Mouse (Mus musculus) liver, embryonic 16.5 days (tissue): Measurements from ENCODE around the gene Uimc1. TPM values are rescaled to one million over a fixed set of nuclear protein-coding genes. Genes with fewer than 3 reads are reported as not detected.

Experiments
- ATAC-seq: fragments of 200-750 bp; cut with Nextera tagmentation; 2 replicates; pipeline ENCODE4 v1.8.0; 2017; ENCODE audit warnings: low read depth, mild to moderate bottlenecking, moderate number of reproducible peaks, moderate library complexity
- H3K27ac ChIP-seq: fragments of 300-500 bp; sonication (generic); 2 replicates; pipeline ENCODE4 v1.5.1; 2014; ENCODE audit warnings: mild to moderate bottlenecking, low read length
- H3K27me3 ChIP-seq: fragments of 300-500 bp; sonication (generic); 2 replicates; pipeline ENCODE4 v1.6.1; 2014; ENCODE audit warnings: low read depth, low read length, mixed read lengths; ENCODE audit not compliant: control insufficient read depth, insufficient read depth
- H3K36me3 ChIP-seq: fragments of 300-500 bp; sonication (generic); 2 replicates; pipeline ENCODE4 v1.6.1; 2014; ENCODE audit warnings: mild to moderate bottlenecking; ENCODE audit not compliant: control insufficient read depth, insufficient read depth
- H3K4me1 ChIP-seq: fragments of 300-500 bp; sonication (generic); 2 replicates; pipeline ENCODE4 v1.6.1; 2014; ENCODE audit warnings: low read depth, low read length, mixed read lengths; ENCODE audit not compliant: control insufficient read depth
- H3K4me2 ChIP-seq: fragments of 300-500 bp; sonication (generic); 2 replicates; pipeline ENCODE4 v1.6.1; 2014; ENCODE audit warnings: low read depth, low read length, mixed read lengths
- H3K4me3 ChIP-seq: fragments of 300-500 bp; sonication (generic); 2 replicates; pipeline ENCODE4 v1.5.1; 2014; ENCODE audit warnings: low read depth, mild to moderate bottlenecking, low read length
- H3K9ac ChIP-seq: fragments of 300-500 bp; sonication (generic); 2 replicates; pipeline ENCODE4 v1.6.1; 2014; ENCODE audit warnings: low read depth, low read length
- H3K9me3 ChIP-seq: fragments of 300-500 bp; sonication (generic); replicated peaks from 2 replicates; pipeline ENCODE4 v1.6.1; 2016; ENCODE audit warnings: low read length; ENCODE audit not compliant: control insufficient read depth
- WGBS: fragments of 180-500 bp; shearing (Covaris S2); extraction: QIAGEN DNeasy Blood & Tissue Kit; methylation state at CpG from one replicate; pipeline ENCODE4 v1.1.7; 2014; ENCODE audit not compliant: insufficient replicate concordance; 5-methylcytosine and 5-hydroxymethylcytosine counted together
- polyA plus RNA-seq: library from polyadenylated mRNA; unstranded; fragments of >200 nt; fragmentation: Nextera tagmentation; extraction: Ambion mirVana; gene quantifications from 2 replicates; pipeline ENCODE4 v1.2.1, GENCODE M21; 2015

Uimc1 gene
- polyA plus RNA-seq, 1 experiment from 2014 or later, result 13.9 TPM

DNA sequence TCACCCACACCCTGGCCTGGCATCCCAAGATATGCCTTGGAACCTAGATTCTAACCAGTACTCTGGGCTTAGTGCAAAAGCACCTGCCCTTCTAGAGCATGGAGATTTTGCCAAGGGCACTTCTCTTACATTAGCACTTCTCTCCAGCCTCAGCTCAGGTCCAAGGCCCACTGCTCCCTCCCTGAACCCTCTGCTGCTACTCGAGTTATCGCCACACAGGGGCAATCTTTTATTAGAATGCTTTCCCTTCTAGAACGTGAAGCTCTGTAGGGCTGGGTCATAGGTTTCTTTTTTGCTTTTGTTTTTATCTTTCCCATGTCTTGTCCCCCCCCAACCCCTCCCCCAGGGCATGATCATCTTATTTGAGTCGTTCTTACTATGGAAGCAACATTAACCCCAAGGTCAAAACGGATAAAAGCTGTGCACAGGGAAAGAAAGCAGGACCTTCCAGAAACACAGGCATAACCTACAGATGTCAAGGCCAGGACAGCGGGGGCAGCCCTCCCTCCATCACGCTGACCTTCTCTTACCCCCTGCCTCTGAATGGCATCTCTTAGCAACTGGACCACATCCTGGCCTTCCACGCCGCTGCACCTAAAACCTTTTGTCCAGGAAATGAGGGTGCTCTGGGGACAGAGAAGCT lies 86.3 kb downstream of the Uimc1 start:
- no peaks in the 10 kb centered on the region for H3K27me3 ChIP-seq
- no peak overlapping the region for H3K27ac ChIP-seq
- no peaks in the 10 kb centered on the region for H3K4me1 ChIP-seq
- no peak overlapping the region for H3K4me2 ChIP-seq
- 36% methylated on average over 9 of the region's 9 CpGs for WGBS
- no peaks in the 10 kb centered on the region for H3K9me3 ChIP-seq
- no peak for ATAC-seq
- no peaks in the 10 kb centered on the region for H3K36me3 ChIP-seq
- H3K4me3 ChIP-seq, result no peak overlapping the region
- H3K9ac ChIP-seq, result no peak overlapping the region

DNA sequence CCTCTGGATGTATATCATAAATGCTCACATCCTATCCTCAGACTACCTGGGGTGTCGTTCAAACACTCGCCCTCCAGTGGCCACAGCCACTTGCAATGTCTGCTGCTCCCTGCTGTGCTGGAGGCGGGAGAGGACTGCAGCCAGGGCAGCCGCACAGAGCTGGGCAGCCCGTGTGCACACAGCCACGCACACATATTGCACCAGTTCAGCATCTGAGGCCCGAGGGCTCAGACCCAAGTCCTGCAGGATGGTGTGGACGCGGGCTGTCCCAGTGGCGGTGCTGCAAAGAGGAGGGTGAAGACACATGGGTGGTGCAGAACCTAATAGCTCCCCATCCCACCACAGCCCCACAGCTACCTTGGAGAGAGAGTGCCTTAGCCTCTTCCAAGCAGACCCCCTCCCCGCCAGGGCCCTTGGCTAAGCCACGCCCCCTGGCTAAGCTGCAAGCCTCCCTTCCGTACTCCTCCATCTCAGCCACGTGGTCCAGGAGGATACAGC lies 88.1 kb downstream of the Uimc1 start:
- Histone ChIP-seq H3K9me3 (no peaks in the 10 kb centered on the region), H3K4me1 (no peaks in the 10 kb centered on the region), H3K4me2 (no peak overlapping the region), H3K4me3 (no peak overlapping the region), H3K27me3 (no peaks in the 10 kb centered on the region), H3K36me3 (no peaks in the 10 kb centered on the region), H3K9ac (no peak overlapping the region), H3K27ac (no peak overlapping the region)
- 13% methylated on average over 14 of the region's 14 CpGs for WGBS
- no peak for ATAC-seq

DNA sequence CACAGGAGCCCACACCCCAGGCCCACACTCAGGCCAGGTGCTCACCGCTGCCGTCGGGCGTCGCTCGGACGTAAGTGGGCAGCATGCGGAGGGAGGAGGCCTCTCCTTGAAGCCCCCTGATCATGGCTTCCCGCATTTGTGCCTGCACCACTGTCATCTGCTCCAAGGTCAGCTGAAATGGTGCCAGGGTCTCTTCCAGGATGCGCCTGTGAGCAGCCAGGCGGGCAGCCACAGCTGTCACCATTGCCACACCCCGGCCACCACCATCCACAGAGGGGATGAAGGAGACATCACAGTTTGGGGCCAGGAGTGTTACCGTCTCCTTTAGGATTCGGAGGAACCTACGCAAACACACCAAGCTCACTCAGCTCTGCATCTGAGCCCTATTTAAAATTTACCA lies 89.0 kb downstream of the Uimc1 start:
- ATAC-seq, result no peak
- no peaks in the 10 kb centered on the region for H3K9me3 ChIP-seq
- H3K27me3 ChIP-seq, result no peaks in the 10 kb centered on the region
- WGBS, result 79% methylated on average over 15 of the region's 15 CpGs
- no peak overlapping the region for H3K27ac ChIP-seq
- no peaks in the 10 kb centered on the region for H3K36me3 ChIP-seq
- H3K4me3 ChIP-seq, result no peak overlapping the region
- H3K9ac ChIP-seq, result no peak overlapping the region
- H3K4me2 ChIP-seq, result no peak overlapping the region
- no peaks in the 10 kb centered on the region for H3K4me1 ChIP-seq

DNA sequence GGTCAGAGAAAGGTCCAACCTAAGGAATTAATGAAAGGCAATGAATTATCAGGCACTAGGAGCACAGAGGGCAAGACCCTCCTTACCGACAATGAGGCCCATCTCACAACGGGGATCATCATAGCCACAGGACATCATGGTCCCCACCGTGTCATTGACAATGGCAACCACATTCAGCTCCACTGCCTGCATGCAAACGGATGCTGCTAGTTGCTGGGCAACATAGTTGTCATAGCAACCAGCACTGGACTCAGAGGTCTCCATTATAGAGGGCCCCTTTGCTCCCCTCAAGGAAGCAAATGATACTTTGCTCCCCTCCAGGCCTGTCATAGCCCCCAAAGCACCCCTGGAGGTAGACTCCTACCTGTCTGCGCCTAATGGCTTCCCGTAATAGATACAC lies 91.5 kb downstream of the Uimc1 start:
- no peaks in the 10 kb centered on the region for H3K27me3 ChIP-seq
- no peak overlapping the region for H3K9ac ChIP-seq
- no peak overlapping the region for H3K4me3 ChIP-seq

DNA sequence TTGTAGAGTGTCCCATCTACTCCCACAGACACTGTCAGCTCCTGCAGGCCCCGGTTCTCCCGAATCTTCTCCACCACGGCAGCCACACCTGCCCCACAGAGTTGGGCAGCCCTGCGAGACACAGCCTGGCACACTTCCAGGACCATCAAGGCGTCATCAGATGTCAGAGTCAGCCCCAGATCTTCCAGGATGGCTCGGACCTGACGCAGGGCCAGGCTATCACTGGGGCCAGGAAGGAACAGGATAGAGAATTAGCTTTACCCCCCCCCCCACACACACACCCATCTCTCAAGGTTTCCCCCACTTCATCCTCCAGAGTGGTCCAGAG lies 93.7 kb downstream of the Uimc1 start:
- Histone ChIP-seq H3K4me2 (no peak overlapping the region), H3K36me3 (no peaks in the 10 kb centered on the region), H3K27ac (no peak overlapping the region), H3K4me1 (no peaks in the 10 kb centered on the region), H3K9ac (no peak overlapping the region), H3K27me3 (no peaks in the 10 kb centered on the region; the same call in 1 of the 2 replicates), H3K9me3 (no peaks in the 10 kb centered on the region), H3K4me3 (no peak overlapping the region)
- 69% methylated on average over 7 of the region's 7 CpGs for WGBS
- ATAC-seq, result no peak

More for the DNA sequence above, 91.5 kb downstream of the Uimc1 start:
- no peaks in the 10 kb centered on the region for H3K4me1 ChIP-seq
- no peak for ATAC-seq
- H3K36me3 ChIP-seq, result no peaks in the 10 kb centered on the region
- no peak overlapping the region for H3K4me2 ChIP-seq
- H3K9me3 ChIP-seq, result no peaks in the 10 kb centered on the region
- 62% methylated on average over 6 of the region's 6 CpGs for WGBS
- no peak overlapping the region for H3K27ac ChIP-seq

DNA sequence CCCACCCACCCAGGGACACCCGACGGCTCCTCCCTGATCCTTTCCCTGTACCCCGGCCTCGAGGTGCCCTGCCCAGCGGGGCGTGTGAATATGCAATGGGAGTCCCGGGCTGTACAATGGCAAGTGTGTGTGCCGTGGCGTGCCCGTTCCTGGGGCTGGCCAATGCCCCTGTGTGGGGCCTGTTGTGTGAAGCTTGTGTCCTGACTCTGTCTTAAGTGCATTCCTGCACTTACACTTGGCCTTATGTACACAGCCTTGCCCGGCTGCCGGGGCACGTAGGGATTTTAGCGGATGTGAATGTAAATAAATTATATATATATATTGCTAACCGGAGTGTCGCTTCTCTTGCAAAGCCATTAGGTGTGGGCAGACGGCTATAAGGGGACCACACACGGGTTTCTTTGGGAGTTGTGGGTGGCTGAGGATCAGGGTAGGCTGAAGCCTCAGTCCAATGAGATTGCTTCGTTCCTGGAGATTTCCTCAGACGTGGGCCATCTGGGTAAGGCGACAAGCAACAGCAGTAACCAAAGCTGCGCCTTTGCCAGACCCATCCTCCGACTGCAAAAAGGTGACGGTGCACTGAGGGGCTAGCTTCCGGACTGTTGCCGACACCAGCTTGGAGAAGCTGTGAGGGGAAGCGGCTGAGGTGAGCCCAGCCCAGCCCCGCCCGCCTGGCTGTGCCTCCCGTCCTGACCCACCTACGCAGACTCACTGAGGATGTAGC lies 94.2 kb downstream of the Uimc1 start:
- no peak for ATAC-seq
- Histone ChIP-seq H3K27me3 (no peaks in the 10 kb centered on the region; the same call in 1 of the 2 replicates), H3K36me3 (no peaks in the 10 kb centered on the region), H3K4me3 (no peak overlapping the region), H3K9ac (no peak overlapping the region), H3K4me1 (no peaks in the 10 kb centered on the region), H3K9me3 (no peaks in the 10 kb centered on the region), H3K27ac (no peak overlapping the region), H3K4me2 (no peak overlapping the region)
- 70% methylated on average over 31 of the region's 31 CpGs for WGBS

DNA sequence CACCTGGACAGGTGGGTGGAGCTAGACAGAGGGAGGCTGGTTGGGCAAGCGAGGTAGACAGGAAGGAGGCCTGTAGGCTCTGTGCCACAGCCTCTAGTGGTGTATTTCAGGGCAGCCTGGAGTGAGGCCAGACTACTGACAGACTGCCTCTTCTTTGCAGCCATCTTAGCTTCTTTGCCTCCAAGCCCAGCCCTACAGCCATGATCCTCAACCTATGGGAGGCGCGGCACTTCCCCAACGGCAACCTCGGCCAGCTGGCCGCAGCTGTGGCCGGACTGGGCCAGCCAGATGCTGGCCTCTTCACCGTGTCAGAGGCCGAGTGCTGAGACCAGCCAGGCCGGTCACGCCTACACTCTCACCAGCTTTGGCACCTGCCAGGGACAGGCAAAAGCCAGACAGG lies 95.5 kb downstream of the Uimc1 start:
- WGBS, result 73% methylated on average over 11 of the region's 11 CpGs
- Histone ChIP-seq H3K27ac (no peak overlapping the region), H3K27me3 (no peaks in the 10 kb centered on the region; the same call in 1 of the 2 replicates), H3K9ac (no peak overlapping the region), H3K9me3 (no peaks in the 10 kb centered on the region), H3K4me2 (no peak overlapping the region), H3K36me3 (no peaks in the 10 kb centered on the region), H3K4me1 (no peaks in the 10 kb centered on the region), H3K4me3 (no peak overlapping the region)
- ATAC-seq, result no peak

DNA sequence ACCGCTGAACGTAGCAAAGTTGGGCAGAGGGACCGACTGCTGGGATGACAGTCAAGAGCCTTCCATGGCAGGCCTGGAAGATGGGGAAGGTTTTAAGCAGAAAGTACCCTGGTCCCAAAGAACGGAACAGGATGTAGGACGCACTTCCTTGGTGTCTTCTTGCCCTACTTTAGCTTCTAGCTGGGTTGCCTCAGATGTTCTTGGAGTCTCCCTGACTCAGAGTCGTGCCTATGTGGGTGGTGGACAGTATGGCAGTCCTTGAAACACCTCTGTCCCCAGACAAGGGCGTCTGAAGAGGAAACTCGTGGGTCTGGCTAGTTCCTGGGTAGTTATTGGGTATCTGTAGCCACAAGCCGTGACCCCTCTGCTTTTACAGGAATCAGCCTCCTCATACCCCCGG lies 98.0 kb downstream of the Uimc1 start:
- Histone ChIP-seq H3K4me3 (no peak overlapping the region), H3K4me2 (no peak overlapping the region), H3K9me3 (no peaks in the 10 kb centered on the region), H3K9ac (no peak overlapping the region), H3K27me3 (no peaks in the 10 kb centered on the region; the same call in 1 of the 2 replicates), H3K4me1 (no peaks in the 10 kb centered on the region), H3K36me3 (no peaks in the 10 kb centered on the region), H3K27ac (no peak overlapping the region)
- no peak for ATAC-seq
- 42% methylated on average over 10 of the region's 10 CpGs for WGBS

DNA sequence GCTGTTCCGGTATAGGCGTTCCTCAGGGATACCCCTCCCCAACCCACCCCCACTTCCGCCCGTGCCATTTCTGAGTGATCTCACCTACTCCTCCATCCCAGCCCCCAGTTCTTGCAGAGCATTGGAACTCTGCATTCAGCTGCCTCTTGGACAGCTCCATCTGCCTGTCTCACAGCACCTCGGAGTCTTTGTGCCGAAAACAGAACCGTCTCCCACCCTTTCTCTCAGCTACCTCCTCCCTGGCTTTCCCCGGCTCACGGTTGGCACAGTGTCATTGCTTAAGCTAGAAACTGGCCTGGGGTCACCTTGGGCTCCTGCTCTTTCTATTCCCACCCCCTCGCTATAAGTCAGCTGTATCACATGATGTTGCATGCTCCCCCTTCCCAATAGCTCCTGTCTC lies 99.7 kb downstream of the Uimc1 start:
- no peaks in the 10 kb centered on the region for H3K36me3 ChIP-seq
- H3K9ac ChIP-seq, result no peak overlapping the region
- no peak overlapping the region for H3K27ac ChIP-seq
- H3K27me3 ChIP-seq, result no peaks in the 10 kb centered on the region; the same call in 1 of the 2 replicates
- WGBS, result 60% methylated on average over 10 of the region's 10 CpGs
- H3K4me1 ChIP-seq, result no peaks in the 10 kb centered on the region
- ATAC-seq, result no peak
- no peaks in the 10 kb centered on the region for H3K9me3 ChIP-seq
- H3K4me2 ChIP-seq, result no peak overlapping the region
- H3K4me3 ChIP-seq, result no peak overlapping the region
